Mouse (Mus musculus) midbrain, postnatal 0 days (tissue): ENCODE measurements at regions not wholly inside any gene's neighbourhood (a gene's known extent, or its start where the extent isn't known, plus 50 kb on each side); places are given as distances from the start of the nearest gene placed in this dataset.

Experiments
- ATAC-seq: fragments of 200-750 bp; cut with Nextera tagmentation; 2 replicates; pipeline ENCODE4 v1.8.0; 2017; ENCODE audit warnings: moderate number of reproducible peaks, mild to moderate bottlenecking, moderate TSS enrichment, moderate library complexity; ENCODE audit not compliant: low FRiP score
- DNase-seq: peaks from one replicate; pipeline ENCODE4 v3.0.0-alpha.2; 2015; ENCODE audit warnings: low spot score
- H3K27ac ChIP-seq: fragments of 300-500 bp; sonication (generic); 2 replicates; pipeline ENCODE4 v1.5.1; 2014; ENCODE audit warnings: low read depth, mild to moderate bottlenecking, low read length, mixed read lengths
- H3K27me3 ChIP-seq: fragments of 300-500 bp; sonication (generic); 2 replicates; pipeline ENCODE4 v1.6.1; 2014; ENCODE audit warnings: low read length, control low read depth, mixed read lengths; ENCODE audit not compliant: insufficient read depth
- H3K36me3 ChIP-seq: fragments of 300-500 bp; sonication (generic); 2 replicates; pipeline ENCODE4 v1.6.1; 2014; ENCODE audit warnings: low read length, control low read depth, mixed read lengths; ENCODE audit not compliant: insufficient read depth
- H3K4me1 ChIP-seq: fragments of 300-500 bp; sonication (generic); 2 replicates; pipeline ENCODE4 v1.6.1; 2014; ENCODE audit warnings: mild to moderate bottlenecking, control low read depth, antibody characterized with exemption, low read length, mixed read lengths; ENCODE audit not compliant: insufficient read depth
- H3K4me2 ChIP-seq: fragments of 300-500 bp; sonication (generic); 2 replicates; pipeline ENCODE4 v1.6.1; 2014; ENCODE audit warnings: low read depth, mild to moderate bottlenecking, low read length, mixed read lengths; ENCODE audit not compliant: poor library complexity, severe bottlenecking
- H3K4me3 ChIP-seq: fragments of 300-500 bp; sonication (generic); 2 replicates; pipeline ENCODE4 v1.5.1; 2014; ENCODE audit warnings: low read depth, mild to moderate bottlenecking, low read length, moderate library complexity
- H3K9ac ChIP-seq: fragments of 300-500 bp; sonication (generic); replicated peaks from 2 replicates; pipeline ENCODE4 v1.6.1; 2014; ENCODE audit warnings: mild to moderate bottlenecking, low read length, moderate library complexity, mixed read lengths; ENCODE audit not compliant: poor library complexity, severe bottlenecking
- H3K9me3 ChIP-seq: fragments of 300-500 bp; sonication (generic); 2 replicates; pipeline ENCODE4 v1.6.1; 2016; ENCODE audit warnings: low read length, control low read depth
- CTCF ChIP-seq: IDR thresholded peaks from 2 replicates; pipeline ENCODE4 v1.5.1; 2016; ENCODE audit warnings: antibody characterized with exemption, mild to moderate bottlenecking
- whole genome bisulfite sequencing: fragments of 180-500 bp; shearing (Covaris S2); extraction: QIAGEN DNeasy Blood & Tissue Kit; methylation state at CpG from one replicate; pipeline ENCODE4 v1.1.7; 2014; 5-methylcytosine and 5-hydroxymethylcytosine counted together

GRCm38 (mm10) chr7:83032924-83033323 is 165.8 kb downstream of the Mex3b start:
- Histone ChIP-seq H3K36me3 (no peaks in the 10 kb centered on the region), H3K4me3 (no peak overlapping the region), H3K9ac (no peak overlapping the region), H3K27ac (no peak overlapping the region), H3K4me1 (no peaks in the 10 kb centered on the region), H3K9me3 (no peaks in the 10 kb centered on the region), H3K4me2 (no peak overlapping the region), H3K27me3 (no peaks in the 10 kb centered on the region)
- TF ChIP-seq CTCF = no peak
- DNase-seq (peak; percentile 57), ATAC-seq (no peak)
- WGBS = 75% methylated on average over 2 of the region's 2 CpGs

- WGBS = 95% methylated on average over 3 of the region's 3 CpGs
- TF ChIP-seq CTCF = no peak
These were observed 168.1 kb downstream of the Mex3b start for GRCm38 (mm10) chr7:83035190-83035589.

GRCm38 (mm10) chr7:83036397-83036796 is 169.3 kb downstream of the Mex3b start:
- no peaks in the 10 kb centered on the region for H3K4me1 ChIP-seq
- no peak overlapping the region for H3K4me3 ChIP-seq
- H3K9ac ChIP-seq = no peak overlapping the region
- WGBS = 36% methylated on average over 2 of the region's 2 CpGs
- H3K36me3 ChIP-seq = no peaks in the 10 kb centered on the region
- DNase-seq (peak; percentile 42), ATAC-seq (no peak)
- H3K9me3 ChIP-seq = no peaks in the 10 kb centered on the region
- no peaks in the 10 kb centered on the region for H3K27me3 ChIP-seq
- no peak overlapping the region for H3K4me2 ChIP-seq
- TF ChIP-seq CTCF = no peak
- no peak overlapping the region for H3K27ac ChIP-seq

More at GRCm38 (mm10) chr7:83035190-83035589, 168.1 kb downstream of the Mex3b start:
- H3K4me1 ChIP-seq = no peaks in the 10 kb centered on the region
- H3K27ac ChIP-seq = no peak overlapping the region
- no peak for ATAC-seq
- no peaks in the 10 kb centered on the region for H3K9me3 ChIP-seq
- no peak overlapping the region for H3K4me3 ChIP-seq
- H3K9ac ChIP-seq = no peak overlapping the region
- no peaks in the 10 kb centered on the region for H3K36me3 ChIP-seq
- no peak for DNase-seq
- H3K27me3 ChIP-seq = no peaks in the 10 kb centered on the region
- no peak overlapping the region for H3K4me2 ChIP-seq

- no peaks in the 10 kb centered on the region for H3K27me3 ChIP-seq
- no peaks in the 10 kb centered on the region for H3K36me3 ChIP-seq
- H3K9ac ChIP-seq = no peak overlapping the region
- H3K9me3 ChIP-seq = no peaks in the 10 kb centered on the region
- DNase-seq (no peak), ATAC-seq (no peak)
- H3K4me3 ChIP-seq = no peak overlapping the region
- WGBS = 3% methylated on average over 2 of the region's 2 CpGs
- H3K27ac ChIP-seq = no peak overlapping the region
- H3K4me1 ChIP-seq = no peaks in the 10 kb centered on the region
- no peak overlapping the region for H3K4me2 ChIP-seq
- TF ChIP-seq CTCF = no peak
These were observed 170.0 kb downstream of the Mex3b start for GRCm38 (mm10) chr7:83037100-83037499.

- Histone ChIP-seq H3K27me3 (no peaks in the 10 kb centered on the region), H3K4me1 (no peaks in the 10 kb centered on the region), H3K4me2 (no peak overlapping the region), H3K9ac (no peak overlapping the region), H3K9me3 (no peaks in the 10 kb centered on the region), H3K36me3 (no peaks in the 10 kb centered on the region), H3K27ac (no peak overlapping the region), H3K4me3 (no peak overlapping the region)
- WGBS = 47% methylated on average over 2 of the region's 2 CpGs
- no peak for DNase-seq
- no peak for ATAC-seq
- no peak for TF ChIP-seq CTCF
These were observed 170.6 kb downstream of the Mex3b start for GRCm38 (mm10) chr7:83037714-83038113.

GRCm38 (mm10) chr7:83043746-83044145 is 176.6 kb downstream of the Mex3b start:
- no peak for TF ChIP-seq CTCF
- H3K36me3 ChIP-seq = no peaks in the 10 kb centered on the region
- 94% methylated on average over 3 of the region's 3 CpGs for WGBS
- no peak overlapping the region for H3K27ac ChIP-seq
- H3K4me1 ChIP-seq = no peaks in the 10 kb centered on the region
- ATAC-seq (no peak), DNase-seq (no peak)
- no peaks in the 10 kb centered on the region for H3K9me3 ChIP-seq
- no peak overlapping the region for H3K4me2 ChIP-seq
- no peak overlapping the region for H3K4me3 ChIP-seq
- no peak overlapping the region for H3K9ac ChIP-seq
- H3K27me3 ChIP-seq = no peaks in the 10 kb centered on the region
